Mouse (Mus musculus) megakaryocyte progenitor cell, adult 5-6 weeks (primary cell): ENCODE data around the gene Ccl28. TPM values are rescaled to one million over a fixed set of nuclear protein-coding genes. Genes with fewer than 3 reads are reported as not detected.

Experiments used
- total RNA-seq, 2 experiments: library from RNA; stranded (forward) in 1 of 2; stranded (reverse) in 1 of 2; fragments of 157-497, 149-512 nt in 1 of 2; fragments of 200-1000 nt in 1 of 2; gene quantifications; 2 replicates each; pipeline versions ENCODE4 v1.2.3 to v1.2.4; 2015 to 2017

Ccl28 gene
- total RNA-seq, 2 experiments from 2014 or later = 0.12 to 0.67 TPM

Other genes with a start within 250 kb of the Ccl28 start
- gene Paip1, start 195.2 kb upstream of the Ccl28 start, total RNA-seq (2015) = 72.0 and 80.2 TPM in 2 replicates
- gene Paip1, start 195.2 kb upstream of the Ccl28 start, total RNA-seq (2017) = 77.7 and 88.1 TPM in 2 replicates
- gene 4833420G17Rik, start 161.1 kb upstream of the Ccl28 start, total RNA-seq (2015) = 57.9 and 62.6 TPM in 2 replicates
- 35.7 and 54.5 TPM in 2 replicates for gene 4833420G17Rik, start 161.1 kb upstream of the Ccl28 start, total RNA-seq (2017)
- gene Tmem267, start 135.8 kb upstream of the Ccl28 start, total RNA-seq (2015) = 13.9 and 14.5 TPM in 2 replicates
- 3.4 and 6.6 TPM in 2 replicates for gene Tmem267, start 135.8 kb upstream of the Ccl28 start, total RNA-seq (2017)
- 0.81 and 1.9 TPM in 2 replicates for gene 3110070M22Rik, start 135.4 kb upstream of the Ccl28 start, total RNA-seq (2015)
- 1.00 and 1.1 TPM in 2 replicates for gene 3110070M22Rik, start 135.4 kb upstream of the Ccl28 start, total RNA-seq (2017)
- gene Hmgcs1, start 66.6 kb downstream of the Ccl28 start, total RNA-seq (2015) = 20.1 and 21.7 TPM in 2 replicates
- gene Hmgcs1, start 66.6 kb downstream of the Ccl28 start, total RNA-seq (2017) = 26.5 and 34.3 TPM in 2 replicates
- gene Nim1k, start 132.1 kb downstream of the Ccl28 start, total RNA-seq (2015) = 0.59 and 1.3 TPM in 2 replicates
- 0.50 and 0.54 TPM in 2 replicates for gene Nim1k, start 132.1 kb downstream of the Ccl28 start, total RNA-seq (2017)
- gene Zfp131, start 167.1 kb downstream of the Ccl28 start, total RNA-seq (2015) = 59.6 and 67.6 TPM in 2 replicates
- 50.9 and 64.3 TPM in 2 replicates for gene Zfp131, start 167.1 kb downstream of the Ccl28 start, total RNA-seq (2017)
- gene AF067063, start 206.4 kb downstream of the Ccl28 start, total RNA-seq (2015) = not detected in 2 replicates
- not detected in 2 replicates for gene AF067063, start 206.4 kb downstream of the Ccl28 start, total RNA-seq (2017)
- gene D13Ertd608e, start 212.2 kb downstream of the Ccl28 start, total RNA-seq (2015) = not detected in 2 replicates
- gene D13Ertd608e, start 212.2 kb downstream of the Ccl28 start, total RNA-seq (2017) = not detected in 2 replicates